Mouse (Mus musculus): ENCODE data around the gene Fam178b.
"Not testable (repeated sequence)": the region's sequence is repeated elsewhere in the genome, so short reads cannot be mapped to it uniquely, and the experiment has no call there.

Fam178b gene

DNA sequence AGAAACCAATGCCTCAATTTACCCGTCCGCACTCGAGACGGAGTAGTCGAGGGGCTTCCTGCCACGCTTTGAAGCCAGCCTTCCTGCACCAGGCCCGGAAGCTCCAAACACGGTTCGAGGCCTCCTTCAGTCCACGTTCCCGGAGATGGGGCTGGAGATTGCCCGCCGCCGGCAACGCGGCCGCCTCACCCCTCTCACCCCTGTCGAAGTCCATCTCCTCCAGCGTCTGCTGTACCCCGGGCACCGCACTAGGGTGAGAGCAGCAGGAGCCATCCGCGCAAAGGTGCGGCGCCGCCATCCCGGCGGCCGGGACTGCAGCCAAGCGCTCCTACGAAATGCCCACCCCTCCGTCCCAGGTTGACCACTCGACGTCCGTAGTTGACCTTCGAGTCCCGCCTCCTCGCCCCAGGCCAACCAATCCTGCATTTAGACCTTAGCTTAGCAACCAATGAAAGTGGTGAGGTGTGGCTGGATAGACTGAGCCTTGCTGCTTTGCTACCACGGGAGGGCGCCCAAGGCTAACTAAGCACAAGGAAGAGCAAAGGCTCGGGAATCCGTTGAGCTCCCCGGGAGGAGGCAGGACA, 136.0 kb downstream of the Fam178b start, which contains the start of gene Ankrd39:
Gene Ankrd39, minus strand, starts transcription at position 558 of the 584 bp plus-strand sequence.
- peak; percentile 98 for DNase-seq (ENCODE audit: low spot score in 2 of 2)

DNA sequence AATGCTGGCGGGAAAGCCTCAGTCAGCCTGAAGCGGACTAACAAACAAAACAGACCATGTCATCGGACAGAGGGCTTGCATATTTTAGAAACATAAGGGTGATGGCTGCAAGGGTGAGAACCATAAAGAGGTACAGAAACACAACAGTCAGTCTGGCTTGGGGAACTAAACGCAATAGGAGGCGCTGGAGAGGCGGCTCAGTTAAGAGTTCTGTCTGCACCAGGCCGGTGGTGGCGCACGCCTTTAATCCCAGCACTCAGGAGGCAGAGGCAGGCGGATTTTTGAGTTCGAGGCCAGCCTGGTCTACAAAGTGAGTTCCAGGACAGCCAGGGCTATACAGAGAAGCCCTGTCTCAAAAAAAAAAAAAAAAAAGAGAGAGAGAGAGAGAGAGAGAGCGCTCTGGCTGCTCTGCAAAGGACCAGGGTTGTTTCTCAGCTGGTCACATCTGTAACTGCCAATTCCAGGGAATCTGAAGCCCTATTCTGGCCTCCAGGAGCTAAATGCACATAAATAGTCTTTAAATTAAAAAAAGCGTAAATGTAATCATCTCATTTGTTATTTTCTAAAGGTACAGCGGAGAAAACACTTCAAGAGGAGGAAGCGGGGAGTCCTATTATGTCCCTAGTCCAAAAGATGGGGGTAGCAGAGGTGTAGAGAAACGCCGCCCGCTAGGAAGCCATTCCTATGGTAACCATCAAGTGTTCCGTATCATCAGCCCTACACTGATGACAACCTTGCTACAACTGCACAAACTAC, 137.0 kb downstream of the Fam178b start:
- DNase-seq (ENCODE audit: low spot score in 2 of 2), result no peak

DNA sequence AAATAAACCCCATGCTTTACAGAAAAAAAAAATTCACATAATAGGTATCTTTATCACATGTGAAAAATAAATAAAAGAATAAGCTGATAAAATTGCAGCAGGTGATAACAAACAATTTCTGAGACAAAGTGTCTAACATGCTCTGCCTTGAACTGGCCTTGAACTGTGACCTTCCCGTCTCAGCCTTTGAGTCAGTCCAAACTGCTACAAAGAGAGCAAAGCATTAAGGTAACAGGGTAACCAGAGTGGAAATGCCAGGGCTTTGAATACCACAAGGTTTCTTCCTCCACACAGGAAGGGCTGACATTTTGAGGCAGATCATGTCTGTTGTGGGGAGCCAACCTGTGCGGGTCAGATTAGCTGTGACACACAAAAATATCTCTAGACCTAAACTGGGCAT, 137.6 kb downstream of the Fam178b start:
- no peak for DNase-seq (ENCODE audit: low spot score in 2 of 2)

DNA sequence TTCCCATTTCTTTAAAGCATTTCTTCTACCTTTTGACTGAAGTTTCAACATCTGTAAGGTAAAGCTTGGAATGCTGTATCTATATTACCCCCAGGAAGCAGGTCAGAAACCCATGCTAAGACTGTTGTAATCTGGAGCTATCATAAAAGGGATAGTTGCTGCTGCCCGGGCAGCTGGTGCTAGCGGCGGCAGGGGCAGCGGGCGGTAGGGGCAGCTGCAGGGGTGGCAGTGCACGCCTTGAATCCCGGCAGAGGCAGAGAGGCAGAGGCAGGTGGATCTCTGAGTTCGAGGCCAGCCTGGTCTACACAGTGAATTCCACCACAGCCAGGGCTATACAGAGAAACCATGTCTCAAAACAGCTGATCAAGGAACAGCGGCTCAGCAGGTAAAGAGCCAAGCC, 140.1 kb downstream of the Fam178b start:
- DNase-seq (ENCODE audit: low spot score in 2 of 2), result no peak

DNA sequence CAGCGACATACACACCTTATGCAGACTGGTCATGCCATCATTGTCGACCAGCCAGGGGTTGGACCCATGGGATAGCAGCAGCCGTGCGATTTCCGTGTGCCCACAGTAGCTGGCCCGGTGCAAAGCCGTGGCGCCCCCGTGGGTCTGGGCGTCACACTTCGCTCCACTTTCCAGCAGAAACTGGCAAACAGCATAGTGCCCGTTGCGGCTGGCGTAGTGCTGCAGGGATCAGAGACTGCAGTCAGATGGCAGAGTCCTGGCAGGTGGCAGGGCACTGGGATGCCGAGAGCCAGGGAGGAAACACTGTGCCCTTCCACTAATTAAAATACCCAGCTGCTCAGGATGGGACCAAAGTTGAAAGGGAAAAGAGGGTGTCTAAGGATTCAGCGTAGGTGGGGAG, 141.1 kb downstream of the Fam178b start:
- no peak for DNase-seq (ENCODE audit: low spot score in 2 of 2)

DNA sequence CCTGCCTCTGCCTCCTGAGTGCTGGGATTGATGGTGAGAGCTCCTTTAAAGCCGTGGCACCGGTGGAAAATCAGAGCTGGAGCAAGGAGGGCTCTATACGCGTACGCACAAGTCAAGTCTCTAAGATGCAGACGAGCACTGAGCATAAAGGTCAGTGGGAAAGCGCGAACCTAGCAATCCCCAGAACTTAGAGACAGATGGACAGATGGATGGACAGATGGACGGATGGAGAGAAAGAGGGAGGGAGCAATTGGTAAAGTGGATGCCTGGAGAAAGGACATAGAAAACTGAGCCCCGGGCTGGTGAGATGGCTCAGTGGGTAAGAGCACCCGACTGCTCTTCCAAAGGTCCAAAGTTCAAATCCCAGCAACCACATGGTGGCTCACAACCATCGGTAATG, 142.2 kb downstream of the Fam178b start:
- DNase-seq (ENCODE audit: low spot score in 2 of 2), result no peak

DNA sequence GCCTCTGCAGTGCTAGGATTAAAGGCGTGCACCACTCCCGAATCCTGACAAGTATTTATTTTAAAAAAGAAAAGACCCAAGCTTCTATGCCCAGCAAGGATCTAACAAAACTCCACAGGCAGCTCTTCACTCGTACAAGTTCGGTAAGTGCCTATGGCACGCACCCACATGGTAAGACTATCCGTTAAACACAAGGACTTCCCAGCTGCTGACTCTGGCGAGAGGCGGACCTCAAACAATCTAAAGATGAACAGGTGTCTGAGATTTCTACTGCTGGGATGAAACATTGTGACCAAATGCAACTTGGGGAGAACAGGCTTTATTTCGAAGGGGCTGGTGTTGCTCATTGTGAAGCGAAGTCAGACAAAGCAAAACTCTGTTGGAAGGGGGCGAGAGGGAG, 142.9 kb downstream of the Fam178b start:
- DNase-seq (ENCODE audit: low spot score in 2 of 2), result no peak

DNA sequence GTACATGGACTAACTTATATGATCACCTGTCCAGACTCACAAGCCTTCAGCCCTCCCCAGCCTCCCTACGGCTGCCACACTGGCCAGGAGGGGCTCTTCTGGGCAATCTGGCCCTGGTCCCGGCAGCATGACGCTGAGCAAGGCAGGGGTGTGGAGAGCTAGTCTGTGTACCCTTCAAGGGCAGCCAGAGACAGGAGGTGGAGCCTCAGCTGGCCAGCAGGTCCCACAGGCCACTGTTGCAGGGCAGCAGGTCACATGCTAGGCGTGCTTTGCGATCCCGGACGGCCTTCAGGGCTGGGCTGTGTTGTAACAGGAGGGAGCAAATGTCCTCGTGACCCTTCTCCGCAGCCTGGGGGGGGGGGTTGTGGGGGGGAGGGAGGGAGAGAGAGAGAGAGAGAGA, 143.8 kb downstream of the Fam178b start, which contains the start of gene Gm42417:
Gene Gm42417, minus strand, starts transcription at position 244 of the 400 bp plus-strand sequence.
- no peak for DNase-seq (ENCODE audit: low spot score in 2 of 2)

DNA sequence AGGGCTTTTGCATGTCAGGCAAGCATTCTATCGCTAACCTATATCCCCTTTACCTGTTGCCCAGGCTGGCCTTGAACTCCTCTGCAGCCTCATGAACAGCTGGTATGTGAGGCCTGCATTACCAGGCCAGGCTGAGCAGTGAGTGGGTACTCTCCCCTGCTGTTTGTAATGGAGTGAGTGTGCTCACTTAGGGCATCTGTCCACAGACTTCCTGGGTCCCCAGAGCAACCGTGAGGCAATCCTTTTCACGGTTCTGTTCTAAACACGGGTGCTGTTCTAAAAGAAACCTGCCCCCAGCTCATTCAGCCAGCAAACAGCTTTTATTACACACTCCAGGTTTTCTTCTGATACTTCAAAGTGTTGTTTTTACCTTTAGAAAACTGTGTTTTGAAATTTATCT, 144.3 kb downstream of the Fam178b start:
- DNase-seq (ENCODE audit: low spot score in 2 of 2), result no peak

DNA sequence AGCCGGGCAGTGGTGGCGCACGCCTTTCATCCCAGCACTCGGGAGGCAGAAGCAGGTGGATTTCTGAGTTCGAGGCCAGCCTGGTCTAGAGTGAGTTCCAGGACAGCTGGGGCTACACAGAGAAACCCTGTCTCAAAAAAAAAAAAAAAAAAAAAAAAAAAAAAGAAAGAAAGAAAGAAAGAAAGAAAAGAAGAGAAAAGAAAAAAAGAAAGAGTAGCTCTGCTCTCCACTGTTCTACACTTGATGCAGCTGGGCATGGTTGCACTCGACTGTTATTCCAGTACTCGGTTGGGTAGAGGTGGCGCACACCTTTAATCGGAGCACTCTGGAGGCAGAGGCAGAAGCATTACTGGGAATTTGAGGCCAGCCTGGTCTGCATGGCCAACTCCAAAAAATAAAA, 146.2 kb downstream of the Fam178b start, which contains the start of gene Ankrd23:
Gene Ankrd23, minus strand, starts transcription at position 101 of the 400 bp plus-strand sequence.
- DNase-seq (ENCODE audit: low spot score in 2 of 2), result not testable (repeated sequence)

DNA sequence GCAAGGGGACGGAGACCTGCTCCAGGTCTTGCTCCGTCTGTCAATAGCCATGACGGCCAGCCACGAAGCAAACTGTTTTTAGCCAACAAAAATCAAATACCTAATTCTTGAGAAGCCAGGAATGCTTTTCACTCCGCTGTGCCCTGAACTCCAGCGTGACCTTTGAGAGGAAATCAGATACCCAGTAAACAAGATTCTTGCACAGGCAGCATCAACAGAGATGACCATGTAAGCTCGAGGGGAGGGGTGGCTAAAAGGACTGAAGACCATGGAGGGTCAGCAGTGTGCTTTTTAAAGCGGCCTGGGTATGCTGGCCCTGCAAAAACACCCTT, 146.6 kb downstream of the Fam178b start:
- no peak for DNase-seq (ENCODE audit: low spot score in 2 of 2)

DNA sequence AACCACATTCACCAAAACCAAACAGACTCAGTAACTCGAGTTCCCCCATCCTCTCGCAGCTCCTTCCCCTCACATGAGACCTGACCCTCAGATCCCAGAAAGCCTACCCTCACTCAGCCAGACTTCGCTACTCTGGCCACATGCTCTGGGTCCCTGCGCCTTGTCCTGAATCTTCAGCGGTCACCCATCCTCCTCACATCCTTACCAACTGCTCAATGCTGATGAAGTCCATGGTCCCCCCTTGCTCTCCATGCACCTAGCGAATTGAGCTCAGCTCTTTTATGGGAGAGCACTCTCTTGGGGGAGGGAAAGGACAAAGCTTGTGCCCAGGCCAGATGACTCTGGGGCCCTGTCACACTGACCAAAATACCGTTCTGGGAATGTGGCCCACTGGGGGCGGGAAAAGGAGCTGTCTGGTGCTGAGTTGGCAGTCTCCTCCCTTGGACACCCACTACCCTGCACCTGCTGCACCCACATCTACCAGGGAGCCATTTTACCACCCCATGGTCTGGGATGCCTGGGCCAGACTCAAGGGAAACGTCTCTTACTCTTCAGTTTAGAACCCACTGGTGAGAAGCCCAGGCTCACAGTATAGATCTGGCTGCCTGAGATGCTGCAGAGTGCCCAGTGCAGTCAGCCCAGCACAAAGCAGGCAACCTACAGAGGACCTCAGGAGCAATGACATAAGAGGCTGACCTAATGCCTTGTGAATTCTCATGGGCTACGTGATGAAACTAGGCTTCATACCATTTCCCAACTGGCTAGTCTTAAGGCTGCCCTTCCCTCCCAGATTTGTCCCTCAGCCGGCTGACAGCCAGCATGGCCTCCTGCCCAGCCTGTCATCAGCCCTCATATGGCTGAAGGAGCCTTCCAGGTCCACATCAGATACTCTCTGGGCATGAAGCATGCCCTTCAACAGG, 147.2 kb downstream of the Fam178b start:
- no peak for DNase-seq (ENCODE audit: low spot score in 2 of 2)

DNA sequence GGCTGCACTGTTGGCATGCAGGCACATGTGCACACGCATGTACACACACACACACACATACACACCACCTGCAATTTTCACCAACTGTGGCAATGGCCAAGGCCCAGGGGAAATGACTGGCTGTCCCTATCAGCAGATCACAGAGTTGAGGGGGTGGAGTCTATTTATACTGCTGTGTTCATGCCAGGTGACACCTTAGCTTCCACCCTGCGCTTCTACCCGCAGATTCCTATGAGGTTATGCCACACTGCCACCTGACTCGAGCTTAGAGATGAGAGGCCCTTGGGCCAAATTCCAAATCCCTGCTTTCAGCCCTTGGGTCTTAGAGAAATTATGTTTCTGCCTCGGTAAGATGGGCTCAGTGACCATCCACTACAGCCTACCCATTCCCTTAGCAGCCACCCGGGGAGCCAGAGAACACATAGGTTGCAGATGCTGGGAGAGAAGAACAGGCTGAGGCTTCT, 148.4 kb downstream of the Fam178b start:
- DNase-seq (ENCODE audit: low spot score in 2 of 2), result no peak

DNA sequence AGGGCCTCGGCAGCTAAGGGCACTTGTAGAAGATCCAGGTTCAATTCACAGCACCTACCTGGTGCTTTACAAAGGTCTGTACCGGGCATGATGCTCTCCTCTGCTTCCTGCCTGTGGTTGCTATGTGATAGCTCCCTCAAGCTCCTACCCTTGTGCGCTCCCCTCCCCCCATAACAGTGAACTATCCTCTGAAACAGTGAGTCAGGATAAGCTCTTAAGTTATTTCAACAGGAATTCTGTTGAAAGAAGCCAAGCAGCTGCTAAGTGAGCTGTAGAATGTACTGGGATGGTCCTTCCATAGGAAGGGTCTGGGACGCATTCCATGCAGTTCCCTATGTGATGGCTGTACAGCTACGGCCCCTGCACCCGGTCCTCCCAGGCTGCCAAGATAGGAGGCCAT, 149.4 kb downstream of the Fam178b start:
- DNase-seq (ENCODE audit: low spot score in 2 of 2), result no peak

DNA sequence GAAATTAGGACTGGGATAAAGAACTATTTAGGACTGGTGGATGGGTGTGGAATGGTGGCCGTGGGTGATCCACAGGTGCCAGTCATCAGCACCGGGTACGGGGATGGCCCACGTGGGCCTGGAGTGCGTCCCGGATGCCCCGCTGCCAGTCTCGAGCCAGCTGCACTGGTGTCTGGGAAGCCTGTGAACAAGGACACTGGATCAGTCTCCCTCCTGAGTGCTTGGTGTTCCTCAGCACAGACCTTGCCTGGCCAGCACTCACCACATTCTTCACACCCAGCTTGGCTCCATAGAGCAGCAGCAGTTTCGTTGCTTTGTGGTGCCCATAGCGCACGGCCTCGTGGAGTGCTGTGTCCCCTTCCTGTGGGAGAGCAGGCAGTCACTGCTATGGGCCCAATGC, 151.5 kb downstream of the Fam178b start:
- DNase-seq (ENCODE audit: low spot score in 2 of 2), result no peak

DNA sequence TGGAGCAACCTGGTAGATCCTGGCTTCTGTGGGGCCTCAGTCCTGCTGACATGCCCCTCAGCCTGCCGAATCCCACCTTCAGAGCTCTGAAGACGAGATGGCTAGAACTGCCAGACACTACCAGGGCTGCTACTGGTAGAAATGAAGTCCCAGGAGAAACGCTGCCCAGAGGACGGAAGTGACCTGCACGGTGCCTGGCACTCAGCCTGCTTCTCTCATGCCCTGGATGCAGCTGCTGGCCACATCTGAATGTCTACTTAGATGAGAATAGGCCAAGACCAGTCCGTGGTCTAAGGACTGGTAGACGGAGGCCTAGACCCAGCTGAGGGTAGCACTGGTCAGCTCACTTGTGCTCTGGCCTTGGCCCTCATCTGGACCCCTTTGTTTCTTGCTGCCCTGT, 152.0 kb downstream of the Fam178b start:
- no peak for DNase-seq (ENCODE audit: low spot score in 2 of 2)

DNA sequence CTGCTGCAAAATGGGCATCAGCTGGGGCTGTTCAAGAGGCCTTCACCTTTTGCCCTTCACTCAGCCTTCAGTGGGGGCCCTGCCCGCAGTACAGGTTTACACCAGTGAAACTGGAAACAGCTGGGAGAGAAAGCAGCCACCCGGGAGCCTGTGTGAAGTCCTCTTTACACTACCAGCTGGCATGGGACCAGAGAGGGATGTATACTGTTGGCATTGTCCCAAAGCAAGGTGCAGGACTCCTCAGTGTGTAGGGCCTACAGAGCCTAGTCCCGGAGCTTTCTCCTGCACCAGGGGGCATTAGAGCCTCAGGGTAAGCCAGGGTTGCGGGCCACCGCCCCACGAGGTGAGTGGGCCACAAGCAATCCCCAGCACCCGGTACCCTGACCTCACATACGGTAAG, 152.5 kb downstream of the Fam178b start:
- DNase-seq (ENCODE audit: low spot score in 2 of 2), result no peak

DNA sequence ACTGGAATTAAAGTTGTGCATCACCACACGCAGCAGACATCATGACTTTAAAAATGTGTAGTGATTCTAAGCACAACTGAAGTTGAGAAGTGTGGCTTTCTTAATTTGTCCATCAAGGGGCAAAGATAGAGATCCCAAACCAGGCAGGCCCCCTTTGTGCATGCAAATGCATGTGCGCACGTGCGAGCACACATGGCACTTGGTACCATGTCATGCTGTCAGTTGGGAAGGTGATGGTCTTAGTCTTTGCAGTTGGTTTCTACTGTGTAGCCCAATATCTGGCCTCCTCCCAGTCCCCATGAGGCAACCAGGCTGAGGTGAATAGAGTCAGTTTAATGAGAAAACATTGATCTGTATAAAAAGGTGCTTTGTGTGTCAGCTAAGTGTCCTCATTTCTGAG, 153.1 kb downstream of the Fam178b start:
- DNase-seq (ENCODE audit: low spot score in 2 of 2), result no peak

DNA sequence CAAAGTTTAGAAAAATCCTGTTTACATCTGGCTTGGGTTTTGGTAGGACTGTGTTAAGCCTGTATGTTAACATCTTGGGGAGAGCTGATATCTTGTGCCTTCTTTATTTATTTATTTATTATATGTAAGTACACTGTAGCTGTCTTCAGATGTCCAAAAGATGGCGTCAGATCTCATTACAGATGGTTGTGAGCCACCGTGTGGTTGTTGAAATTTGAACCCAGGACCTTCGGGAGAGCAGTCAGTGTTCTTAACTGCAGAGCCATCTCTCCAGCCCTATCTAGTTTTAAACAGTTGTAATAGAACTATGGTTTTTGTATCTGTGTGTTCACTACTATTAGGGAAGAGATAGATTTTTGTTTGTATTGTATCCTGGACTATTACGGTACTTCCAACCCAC, 153.7 kb downstream of the Fam178b start:
- DNase-seq (ENCODE audit: low spot score in 2 of 2), result no peak

DNA sequence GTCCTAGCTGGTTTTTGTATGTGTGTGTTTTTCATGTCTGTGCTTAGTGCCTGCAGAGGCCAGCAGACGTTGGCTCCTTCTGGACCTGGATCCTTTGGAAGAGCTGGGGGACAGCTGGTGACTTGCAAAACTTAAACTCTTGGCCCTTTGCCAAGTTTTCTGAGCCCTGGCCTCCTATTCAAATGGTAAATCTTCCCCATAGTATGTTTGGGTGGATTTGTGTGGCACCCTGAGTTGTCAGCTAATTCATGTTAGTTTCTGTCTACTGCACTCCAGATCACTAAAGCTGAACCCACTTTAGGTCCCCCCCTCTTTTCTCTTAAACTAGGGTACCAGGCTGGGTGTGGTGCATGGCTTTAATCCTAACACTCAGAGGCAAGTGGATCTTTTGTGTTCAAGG, 154.6 kb downstream of the Fam178b start:
- no peak for DNase-seq (ENCODE audit: low spot score in 2 of 2)

DNA sequence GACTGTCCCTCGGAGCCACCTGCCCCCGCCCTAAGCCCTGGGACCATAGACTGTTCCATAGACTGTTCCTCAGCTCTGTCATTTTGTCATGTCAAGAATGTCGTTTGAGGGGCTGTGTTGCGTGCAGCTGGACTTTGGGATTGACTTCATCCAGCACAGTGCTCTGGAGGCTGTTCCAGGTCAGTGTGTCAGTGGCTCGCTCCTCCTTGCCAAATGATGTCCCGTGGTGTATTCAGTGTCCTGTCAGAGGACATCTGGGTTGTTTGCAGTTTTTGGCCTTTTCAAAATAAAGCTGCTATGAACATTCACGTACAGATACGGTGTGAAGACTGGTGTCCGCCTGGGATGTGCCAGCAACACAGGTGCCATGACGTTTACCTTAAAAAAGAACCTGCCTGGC, 156.1 kb downstream of the Fam178b start:
- no peak for DNase-seq (ENCODE audit: low spot score in 2 of 2)

DNA sequence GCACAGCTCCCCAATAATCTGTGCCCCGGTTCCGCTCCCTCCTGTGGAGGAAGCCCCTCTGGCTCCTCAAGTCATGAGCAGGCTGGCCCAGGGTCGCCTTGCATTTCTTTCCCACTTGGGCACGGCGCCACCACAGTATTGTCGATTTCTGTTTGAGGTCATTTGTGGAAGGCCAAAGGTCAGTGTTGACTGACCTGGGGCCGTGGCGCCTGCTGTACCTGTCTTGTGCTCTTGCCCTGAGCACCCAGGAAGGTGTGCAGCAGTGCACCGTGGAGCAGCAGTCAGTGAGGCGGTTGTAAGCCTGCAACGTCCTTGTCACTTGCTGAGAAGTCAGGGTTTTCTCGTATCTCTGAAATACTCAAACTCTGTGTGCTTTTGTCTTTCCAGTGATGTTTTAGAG, 157.2 kb downstream of the Fam178b start:
- no peak for DNase-seq (ENCODE audit: low spot score in 2 of 2)
